Mouse (Mus musculus) lung, embryonic 16.5 days (tissue): ENCODE results near the gene Gm1043. TPM values are rescaled to one million over a fixed set of nuclear protein-coding genes. Genes with fewer than 3 reads are reported as not detected.

Experiments used
- ATAC-seq: fragments of 200-750 bp; cut with Nextera tagmentation; 2 replicates; pipeline ENCODE4 v1.8.0; 2017; ENCODE audit warnings: low read depth, mild to moderate bottlenecking, moderate library complexity
- H3K27ac ChIP-seq: fragments of 300-500 bp; sonication (generic); 2 replicates; pipeline ENCODE4 v1.5.1; 2014; ENCODE audit warnings: mild to moderate bottlenecking, control low read depth, low read length
- H3K27me3 ChIP-seq: fragments of 300-500 bp; sonication (generic); 2 replicates; pipeline ENCODE4 v1.6.1; 2014; ENCODE audit warnings: low read depth, low read length, mixed read lengths; ENCODE audit not compliant: control insufficient read depth, insufficient read depth
- H3K36me3 ChIP-seq: fragments of 300-500 bp; sonication (generic); 2 replicates; pipeline ENCODE4 v1.6.1; 2014; ENCODE audit warnings: low read length; ENCODE audit not compliant: control insufficient read depth, insufficient read depth
- H3K4me1 ChIP-seq: fragments of 300-500 bp; sonication (generic); replicated peaks from 2 replicates; pipeline ENCODE4 v1.6.1; 2014; ENCODE audit warnings: low read length, mixed read lengths; ENCODE audit not compliant: control insufficient read depth, insufficient read depth
- H3K4me2 ChIP-seq: fragments of 300-500 bp; sonication (generic); 2 replicates; pipeline ENCODE4 v1.6.1; 2014; ENCODE audit warnings: low read depth, low read length, control low read depth
- H3K4me3 ChIP-seq: fragments of 300-500 bp; sonication (generic); 2 replicates; pipeline ENCODE4 v1.5.1; 2014; ENCODE audit warnings: mild to moderate bottlenecking, low read length, control low read depth
- H3K9ac ChIP-seq: fragments of 300-500 bp; sonication (generic); 2 replicates; pipeline ENCODE4 v1.6.1; 2014; ENCODE audit warnings: low read length, control low read depth
- H3K9me3 ChIP-seq: fragments of 300-500 bp; sonication (generic); 2 replicates; pipeline ENCODE4 v1.6.1; 2016; ENCODE audit warnings: low read length; ENCODE audit not compliant: control insufficient read depth
- WGBS: fragments of 180-500 bp; shearing (Covaris S2); extraction: QIAGEN DNeasy Blood & Tissue Kit; methylation state at CpG from one replicate; pipeline ENCODE4 v1.1.7; 2014; 5-methylcytosine and 5-hydroxymethylcytosine counted together
- polyA plus RNA-seq: library from polyadenylated mRNA; unstranded; fragments of >200 nt; fragmentation: Nextera tagmentation; extraction: Ambion mirVana; gene quantifications from 2 replicates; pipeline ENCODE4 v1.2.1, GENCODE M21; 2015

Gm1043 gene
- polyA plus RNA-seq, 1 experiment from 2014 or later, result not detected

DNA sequence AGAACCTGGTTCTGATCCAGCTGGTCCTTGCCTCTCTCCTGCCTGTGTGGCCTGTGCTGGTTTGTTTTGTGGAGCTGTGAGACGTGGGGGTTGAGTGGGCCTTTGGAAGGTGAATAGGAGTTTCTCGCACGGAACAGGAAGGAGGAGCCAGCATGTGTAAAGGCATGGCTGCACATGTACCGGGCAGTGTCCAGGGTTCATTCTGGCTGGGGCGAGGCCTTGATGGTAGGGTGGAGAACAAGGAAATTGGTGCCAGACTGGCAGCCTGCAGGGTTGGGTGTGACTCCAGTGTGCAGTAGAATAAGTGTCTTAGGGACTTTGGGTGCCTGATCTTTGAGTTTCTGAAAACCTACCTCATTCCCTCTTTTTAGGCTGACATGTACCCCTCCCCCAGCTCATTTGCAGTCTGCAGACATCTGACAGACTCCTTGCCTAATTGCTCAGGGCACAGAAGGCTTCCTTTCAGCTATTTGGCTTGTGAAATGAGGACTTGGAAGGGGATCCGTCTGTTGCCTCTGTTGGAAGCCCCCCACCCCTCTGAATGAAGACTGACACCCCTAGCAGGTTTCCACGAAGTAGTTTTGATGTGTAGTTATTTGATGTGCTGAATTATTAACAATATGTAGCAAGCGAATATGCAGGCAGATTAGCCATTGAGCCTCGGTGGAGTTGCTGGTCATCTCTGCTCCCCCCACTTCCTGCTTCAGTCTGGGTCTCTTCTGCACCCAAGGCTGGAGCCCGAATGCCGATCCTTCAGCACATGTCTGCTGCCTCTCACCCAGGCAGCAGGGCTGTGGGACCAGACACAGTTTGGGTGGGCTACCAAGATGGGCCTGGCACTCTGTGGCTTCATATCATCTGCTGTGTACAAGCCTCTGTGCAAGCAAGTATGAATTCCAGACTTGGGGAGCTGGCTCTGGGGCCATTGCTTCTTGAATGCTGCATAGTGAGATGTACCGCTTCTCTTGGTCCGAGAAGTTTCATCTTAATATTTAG lies 20.4 kb upstream of the Gm1043 start:
- no peaks in the 10 kb centered on the region for H3K27me3 ChIP-seq
- H3K9me3 ChIP-seq, result no peaks in the 10 kb centered on the region
- no peak overlapping the region for H3K9ac ChIP-seq
- WGBS, result 70% methylated on average over 13 of the region's 13 CpGs
- H3K4me1 ChIP-seq, result no peaks in the 10 kb centered on the region
- no peak overlapping the region for H3K27ac ChIP-seq
- H3K4me3 ChIP-seq, result no peak overlapping the region
- H3K4me2 ChIP-seq, result no peak overlapping the region
- no peak for ATAC-seq
- no peaks in the 10 kb centered on the region for H3K36me3 ChIP-seq

GRCm38 (mm10) chr5:37066703-37067568 lies 18.2 kb upstream of the Gm1043 start:
- no peak overlapping the region for H3K27ac ChIP-seq
- no peak for ATAC-seq
- H3K9ac ChIP-seq, result no peak overlapping the region
- H3K36me3 ChIP-seq, result no peaks in the 10 kb centered on the region
- H3K9me3 ChIP-seq, result no peaks in the 10 kb centered on the region
- no peaks in the 10 kb centered on the region for H3K27me3 ChIP-seq
- WGBS, result 50% methylated on average over 8 of the region's 8 CpGs
- no peaks in the 10 kb centered on the region for H3K4me1 ChIP-seq
- no peak overlapping the region for H3K4me2 ChIP-seq
- H3K4me3 ChIP-seq, result no peak overlapping the region

GRCm38 (mm10) chr5:37073660-37074059 lies 11.5 kb upstream of the Gm1043 start:
- Histone ChIP-seq H3K9me3 (no peaks in the 10 kb centered on the region), H3K9ac (no peak overlapping the region), H3K27me3 (no peaks in the 10 kb centered on the region; the same call in 1 of the 2 replicates), H3K27ac (no peak overlapping the region), H3K36me3 (no peaks in the 10 kb centered on the region), H3K4me3 (no peak overlapping the region), H3K4me2 (no peak overlapping the region), H3K4me1 (no peaks in the 10 kb centered on the region)
- no peak for ATAC-seq
- 78% methylated on average over 4 of the region's 4 CpGs for WGBS

- H3K4me1 ChIP-seq, result no peaks in the 10 kb centered on the region
- H3K4me3 ChIP-seq, result no peak overlapping the region
- no peak overlapping the region for H3K4me2 ChIP-seq
- no peak overlapping the region for H3K27ac ChIP-seq
- no peak for ATAC-seq
- H3K9me3 ChIP-seq, result no peaks in the 10 kb centered on the region
- WGBS, result 53% methylated on average over 12 of the region's 12 CpGs
- no peaks in the 10 kb centered on the region; the same call in 1 of the 2 replicates for H3K27me3 ChIP-seq
- no peak overlapping the region for H3K9ac ChIP-seq
- H3K36me3 ChIP-seq, result no peaks in the 10 kb centered on the region
These were observed 8.4 kb upstream of the Gm1043 start for GRCm38 (mm10) chr5:37076692-37077329.

DNA sequence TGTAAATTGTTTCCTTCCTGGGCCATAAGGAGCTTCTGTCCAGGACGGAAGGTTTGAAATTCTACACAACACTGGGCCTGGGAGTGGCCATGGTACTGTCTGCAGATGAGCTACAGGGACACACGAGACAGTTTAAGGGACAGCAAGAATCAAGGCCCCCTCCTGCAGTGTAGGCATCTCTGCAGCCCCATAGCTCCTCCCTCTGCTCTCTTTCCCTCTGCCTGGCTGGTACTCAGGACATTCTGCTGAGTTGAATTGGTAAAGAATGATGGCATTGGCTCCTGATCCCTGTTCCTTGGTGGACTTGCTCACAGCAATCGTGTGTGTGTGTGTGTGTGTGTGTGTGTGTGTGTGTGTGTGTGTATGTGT lies 7.9 kb upstream of the Gm1043 start:
- H3K36me3 ChIP-seq, result no peaks in the 10 kb centered on the region
- H3K9me3 ChIP-seq, result no peaks in the 10 kb centered on the region
- no peak overlapping the region for H3K9ac ChIP-seq
- no peak overlapping the region for H3K4me2 ChIP-seq
- no peak for ATAC-seq
- H3K4me1 ChIP-seq, result no peaks in the 10 kb centered on the region
- no peak overlapping the region for H3K4me3 ChIP-seq
- H3K27ac ChIP-seq, result no peak overlapping the region
- no peaks in the 10 kb centered on the region; the same call in 1 of the 2 replicates for H3K27me3 ChIP-seq
- 30% methylated on average over 3 of the region's 3 CpGs for WGBS

- WGBS, result 88% methylated on average over 4 of the region's 4 CpGs
- H3K4me2 ChIP-seq, result no peak overlapping the region
- no peak for ATAC-seq
These were observed 5.7 kb upstream of the Gm1043 start for GRCm38 (mm10) chr5:37079484-37079883.

GRCm38 (mm10) chr5:37080601-37081000 lies 4.6 kb upstream of the Gm1043 start:
- no peak overlapping the region for H3K27ac ChIP-seq
- ATAC-seq, result no peak
- no peaks in the 10 kb centered on the region for H3K36me3 ChIP-seq
- no peak overlapping the region for H3K9ac ChIP-seq
- H3K4me1 ChIP-seq, result no peaks in the 10 kb centered on the region
- no peak overlapping the region for H3K4me2 ChIP-seq
- H3K9me3 ChIP-seq, result no peaks in the 10 kb centered on the region
- no peaks in the 10 kb centered on the region; the same call in 1 of the 2 replicates for H3K27me3 ChIP-seq
- 66% methylated on average over 5 of the region's 5 CpGs for WGBS
- no peak overlapping the region for H3K4me3 ChIP-seq

More at GRCm38 (mm10) chr5:37079484-37079883, 5.7 kb upstream of the Gm1043 start:
- Histone ChIP-seq H3K27me3 (no peaks in the 10 kb centered on the region; the same call in 1 of the 2 replicates), H3K4me1 (no peaks in the 10 kb centered on the region), H3K9me3 (no peaks in the 10 kb centered on the region), H3K4me3 (no peak overlapping the region), H3K27ac (no peak overlapping the region), H3K36me3 (no peaks in the 10 kb centered on the region), H3K9ac (no peak overlapping the region)

DNA sequence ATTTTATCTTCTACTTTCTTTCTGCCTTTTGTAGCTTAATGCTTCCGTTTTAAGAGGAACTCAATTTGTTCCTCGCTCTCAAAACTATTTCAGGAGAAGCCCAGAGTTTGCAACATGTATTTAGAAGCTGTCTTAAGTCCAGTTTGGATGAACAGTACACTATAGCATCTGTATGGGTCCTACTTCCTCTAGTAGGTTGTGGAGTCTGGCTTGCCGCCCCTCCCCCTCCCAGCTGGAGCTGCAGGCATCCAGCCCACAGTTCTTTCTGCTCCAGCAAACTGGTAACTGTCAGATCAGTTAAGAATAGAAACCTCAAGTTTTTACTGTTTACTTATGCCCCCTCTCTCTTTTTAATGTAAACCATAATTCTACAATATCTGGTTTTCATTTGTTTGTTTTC lies 2.8 kb upstream of the Gm1043 start:
- no peak for ATAC-seq
- Histone ChIP-seq H3K9ac (no peak overlapping the region), H3K27ac (no peak overlapping the region), H3K4me2 (no peak overlapping the region), H3K27me3 (no peaks in the 10 kb centered on the region), H3K9me3 (no peaks in the 10 kb centered on the region), H3K36me3 (no peaks in the 10 kb centered on the region), H3K4me1 (no peaks in the 10 kb centered on the region), H3K4me3 (no peak overlapping the region)
- 18% methylated on average over 3 of the region's 3 CpGs for WGBS
